Mouse (Mus musculus): Measurements from ENCODE around the gene Gm20696. TPM values are rescaled to one million over a fixed set of nuclear protein-coding genes. Genes with fewer than 3 reads are reported as not detected.

Gene Gm20696
- total RNA-seq (2018; cell fraction: chromatin; rRNA removed), result 100 to 1,000 TPM in 4 of 26 experiments, 10 to 100 TPM in 22; 21.3 to 172 (median 40.8) TPM
- 1 to 10 TPM in 6 of 26 experiments, under 1 TPM in 20; 0.07 to 2.5 (median 0.44) TPM for total RNA-seq (2018; cell fraction: cytosol; rRNA removed)
- 100 to 1,000 TPM in 1 of 26 experiments, 10 to 100 TPM in 21, 1 to 10 TPM in 4; 4.9 to 135 (median 21.7) TPM for total RNA-seq (2018; cell fraction: nucleus; rRNA removed)
- polyA plus RNA-seq (2018), result 0.03 to 0.27 TPM in 2 of 3 replicates, not detected in the other

DNA sequence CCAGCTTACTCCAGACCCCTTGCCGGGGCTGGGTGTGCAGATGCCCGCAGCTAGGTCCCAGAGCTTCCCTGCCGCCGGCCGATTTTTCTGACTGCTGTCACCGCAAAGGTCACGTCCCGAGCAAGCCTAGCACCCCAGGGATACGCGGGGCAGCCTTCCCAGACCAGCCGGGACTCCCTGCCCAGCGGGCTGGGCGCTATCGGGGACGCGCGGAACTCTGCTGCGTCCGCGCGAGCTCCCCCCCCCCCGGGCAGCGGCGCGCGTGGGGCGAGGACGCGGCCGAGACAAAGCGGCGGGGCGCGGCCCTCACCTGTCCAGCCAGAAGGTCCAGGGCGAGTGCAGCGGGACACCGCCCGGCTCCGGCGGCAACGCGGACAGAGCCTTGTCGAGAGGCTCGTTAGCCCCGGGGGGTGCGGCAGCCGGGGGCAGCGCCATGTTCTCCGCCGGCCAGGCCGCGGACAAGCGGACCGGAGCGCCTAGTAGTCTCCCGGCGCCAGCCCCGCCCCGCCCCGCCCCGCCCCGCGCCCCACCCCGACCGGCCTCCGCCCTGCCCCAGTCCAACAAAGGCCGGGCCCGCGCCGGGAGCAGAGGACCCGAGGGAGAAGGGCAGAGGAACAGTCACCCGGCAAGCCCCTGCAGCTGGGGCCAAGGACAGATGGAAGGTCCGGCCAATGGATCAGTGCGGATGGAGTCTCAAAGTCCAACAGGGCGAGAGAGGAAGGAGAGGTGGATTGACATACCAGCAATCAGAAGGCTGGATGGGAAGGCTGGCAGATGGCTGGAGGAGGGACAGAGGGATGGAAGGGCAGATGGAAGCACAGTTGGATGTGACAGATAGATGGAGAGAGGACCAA lies at the start of gene Gm20696, which contains the start of gene Eif4e3:
Gene Gm20696, minus strand, starts transcription at position 480 of the 854 bp plus-strand sequence.
Gene Eif4e3, minus strand, starts transcription at position 454 of the 854 bp plus-strand sequence.
- under 1% methylated on average over 69 of the region's 75 CpGs for WGBS (ENCODE audit: missing documents)
- Histone ChIP-seq H3K36me3 (ENCODE audit: inconsistent target) (no peaks in the 10 kb centered on the region), H3K79me2 (ENCODE audit: inconsistent target) (peaks cover 38% of the 10 kb centered on the region), H3K27ac (peak within 1 kb of the TSS; percentile 59), H3K4me3 (ENCODE audit: inconsistent target) (peak within 1 kb of the TSS; percentile 73)

- Histone ChIP-seq H3K4me3 (ENCODE audit: inconsistent target) (no peak overlapping the region), H3K79me2 (ENCODE audit: inconsistent target) (no peaks in the 10 kb centered on the region), H3K36me3 (ENCODE audit: inconsistent target) (no peaks in the 10 kb centered on the region), H3K27ac (no peak overlapping the region)
- WGBS (ENCODE audit: missing documents), result 54% methylated on average over 4 of the region's 6 CpGs
These were observed 49.3 kb upstream of the Gm20696 start for GRCm38 (mm10) chr6:99715913-99716312.

DNA sequence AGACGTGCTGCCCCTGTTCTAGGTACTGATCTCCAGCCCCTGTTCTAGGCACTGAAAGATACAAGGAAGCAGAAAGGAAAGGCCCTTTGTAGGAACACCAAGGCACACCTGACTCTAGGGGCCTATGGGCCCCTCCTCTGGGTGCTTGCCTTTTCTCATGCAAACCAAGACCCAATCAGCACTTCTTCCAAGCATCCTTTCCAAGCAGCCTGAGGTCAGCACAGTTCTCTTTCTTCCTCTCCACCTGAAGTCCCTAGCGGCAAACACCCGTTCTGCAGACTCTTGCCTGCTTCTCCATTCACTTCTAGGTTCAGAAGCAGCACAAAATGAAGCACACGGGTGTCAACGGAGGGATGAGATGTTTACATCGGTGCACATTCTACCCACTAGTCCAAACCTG lies 48.6 kb upstream of the Gm20696 start:
- Histone ChIP-seq H3K36me3 (ENCODE audit: inconsistent target) (no peaks in the 10 kb centered on the region), H3K4me3 (ENCODE audit: inconsistent target) (no peak overlapping the region), H3K27ac (no peak overlapping the region), H3K79me2 (ENCODE audit: inconsistent target) (no peaks in the 10 kb centered on the region)
- WGBS (ENCODE audit: missing documents), result 72% methylated on average over 6 of the region's 6 CpGs

DNA sequence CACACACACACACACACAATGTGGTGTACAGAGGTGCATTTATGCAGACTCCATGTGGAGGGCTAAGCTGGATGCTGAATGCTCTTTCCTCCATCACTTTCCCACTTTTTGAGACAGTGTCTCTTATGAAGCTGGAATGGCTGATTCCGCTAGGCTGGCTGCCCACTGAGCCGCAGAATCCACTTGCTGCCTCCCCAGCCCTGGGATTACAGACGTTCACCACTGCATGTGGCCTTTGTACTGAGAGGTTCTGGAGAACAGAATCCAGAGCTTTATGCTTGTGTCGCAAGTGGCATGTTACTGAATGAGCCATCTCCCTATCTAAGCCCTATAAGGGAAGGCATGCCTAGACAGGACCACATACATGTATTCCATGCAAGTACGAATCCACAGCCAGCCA lies 46.7 kb upstream of the Gm20696 start:
- WGBS (ENCODE audit: missing documents), result 95% methylated on average over 5 of the region's 5 CpGs
- Histone ChIP-seq H3K79me2 (ENCODE audit: inconsistent target) (no peaks in the 10 kb centered on the region), H3K27ac (no peak overlapping the region), H3K36me3 (ENCODE audit: inconsistent target) (no peaks in the 10 kb centered on the region), H3K4me3 (ENCODE audit: inconsistent target) (no peak overlapping the region)

DNA sequence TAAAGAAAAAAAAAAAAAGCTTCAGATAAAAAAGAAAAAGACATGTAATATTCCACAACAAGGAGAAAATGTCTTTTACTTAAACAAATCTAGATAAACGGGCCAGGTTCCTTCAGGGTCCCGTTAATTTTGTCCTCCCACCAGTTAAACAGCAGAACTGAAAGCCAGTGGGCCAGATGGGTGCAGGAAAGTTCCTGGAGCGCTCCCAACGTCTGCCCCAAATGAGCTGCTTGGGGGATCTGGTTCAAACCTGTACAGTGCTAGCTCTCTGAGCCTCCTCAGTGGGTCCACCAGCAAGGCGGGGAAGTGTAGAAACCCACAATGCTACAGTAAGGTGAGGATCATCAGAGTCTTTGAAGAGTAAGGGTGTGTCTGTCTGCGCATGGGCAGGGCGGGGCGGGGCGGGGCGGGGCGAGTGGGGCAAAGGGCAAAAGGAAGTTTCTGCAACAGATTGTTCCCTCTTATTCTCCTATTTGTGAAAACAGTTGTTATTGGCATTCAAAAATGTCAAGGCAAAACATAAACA lies 45.0 kb upstream of the Gm20696 start:
- WGBS (ENCODE audit: missing documents), result 66% methylated on average over 11 of the region's 11 CpGs
- Histone ChIP-seq H3K36me3 (ENCODE audit: inconsistent target) (no peaks in the 10 kb centered on the region), H3K4me3 (ENCODE audit: inconsistent target) (no peak overlapping the region), H3K27ac (no peak overlapping the region), H3K79me2 (ENCODE audit: inconsistent target) (no peaks in the 10 kb centered on the region)

- 80% methylated on average over 3 of the region's 3 CpGs for WGBS (ENCODE audit: missing documents)
- no peak overlapping the region for H3K27ac ChIP-seq
- no peaks in the 10 kb centered on the region for H3K79me2 ChIP-seq (ENCODE audit: inconsistent target)
- no peak overlapping the region for H3K4me3 ChIP-seq (ENCODE audit: inconsistent target)
- H3K36me3 ChIP-seq (ENCODE audit: inconsistent target), result no peaks in the 10 kb centered on the region
These were observed 33.9 kb upstream of the Gm20696 start for GRCm38 (mm10) chr6:99700484-99700883.

DNA sequence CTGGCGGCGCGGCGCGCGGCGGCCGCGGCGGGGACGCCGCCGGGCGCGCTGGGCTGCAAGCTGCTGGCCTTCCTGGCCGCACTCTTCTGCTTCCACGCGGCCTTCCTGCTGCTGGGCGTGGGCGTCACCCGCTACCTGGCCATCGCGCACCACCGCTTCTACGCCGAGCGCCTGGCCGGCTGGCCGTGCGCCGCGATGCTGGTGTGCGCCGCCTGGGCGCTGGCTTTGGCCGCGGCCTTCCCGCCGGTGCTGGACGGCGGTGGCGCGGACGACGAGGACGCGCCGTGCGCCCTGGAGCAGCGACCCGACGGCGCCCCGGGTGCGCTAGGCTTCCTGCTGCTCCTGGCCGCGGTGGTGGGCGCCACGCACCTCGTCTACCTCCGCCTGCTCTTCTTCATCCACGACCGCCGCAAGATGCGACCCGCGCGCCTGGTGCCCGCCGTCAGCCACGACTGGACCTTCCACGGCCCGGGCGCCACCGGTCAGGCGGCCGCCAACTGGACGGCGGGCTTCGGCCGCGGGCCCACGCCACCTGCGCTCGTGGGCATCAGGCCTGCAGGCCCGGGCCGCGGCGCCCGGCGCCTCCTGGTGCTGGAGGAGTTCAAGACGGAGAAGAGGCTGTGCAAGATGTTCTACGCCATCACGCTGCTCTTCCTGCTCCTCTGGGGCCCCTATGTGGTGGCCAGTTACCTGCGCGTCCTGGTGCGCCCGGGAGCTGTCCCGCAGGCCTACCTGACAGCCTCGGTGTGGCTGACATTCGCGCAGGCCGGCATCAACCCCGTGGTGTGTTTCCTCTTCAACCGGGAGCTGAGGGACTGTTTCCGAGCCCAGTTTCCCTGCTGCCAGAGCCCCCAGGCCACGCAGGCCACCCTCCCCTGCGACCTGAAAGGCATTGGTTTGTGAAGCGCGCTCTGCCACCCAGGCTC lies 26.6 kb upstream of the Gm20696 start:
- 6% methylated on average over 109 of the region's 110 CpGs for WGBS (ENCODE audit: missing documents)

GRCm38 (mm10) chr6:99692206-99692915 lies 25.8 kb upstream of the Gm20696 start, which contains the start of gene Gpr27:
Gpr27 (plus strand) TSS chr6:99692679.
- Histone ChIP-seq H3K27ac (no peak within 1 kb of the TSS), H3K36me3 (ENCODE audit: inconsistent target) (no peaks in the 10 kb centered on the region), H3K79me2 (ENCODE audit: inconsistent target) (no peaks in the 10 kb centered on the region), H3K4me3 (ENCODE audit: inconsistent target) (no peak within 1 kb of the TSS)
- 2% methylated on average over 91 of the region's 112 CpGs for WGBS (ENCODE audit: missing documents)

More for the DNA sequence above, 26.6 kb upstream of the Gm20696 start:
- Histone ChIP-seq H3K79me2 (ENCODE audit: inconsistent target) (no peaks in the 10 kb centered on the region), H3K27ac (no peak overlapping the region), H3K4me3 (ENCODE audit: inconsistent target) (no peak overlapping the region), H3K36me3 (ENCODE audit: inconsistent target) (no peaks in the 10 kb centered on the region)

GRCm38 (mm10) chr6:99691666-99692205 lies 25.1 kb upstream of the Gm20696 start:
- no peak overlapping the region for H3K27ac ChIP-seq
- H3K36me3 ChIP-seq (ENCODE audit: inconsistent target), result no peaks in the 10 kb centered on the region
- H3K79me2 ChIP-seq (ENCODE audit: inconsistent target), result no peaks in the 10 kb centered on the region
- no peak overlapping the region for H3K4me3 ChIP-seq (ENCODE audit: inconsistent target)
- 21% methylated on average over 15 of the region's 25 CpGs for WGBS (ENCODE audit: missing documents)

- Histone ChIP-seq H3K36me3 (ENCODE audit: inconsistent target) (no peaks in the 10 kb centered on the region), H3K79me2 (ENCODE audit: inconsistent target) (no peaks in the 10 kb centered on the region), H3K27ac (no peak overlapping the region), H3K4me3 (ENCODE audit: inconsistent target) (no peak overlapping the region)
- WGBS (ENCODE audit: missing documents), result 87% methylated on average over 6 of the region's 6 CpGs
These were observed 21.9 kb upstream of the Gm20696 start for GRCm38 (mm10) chr6:99688513-99688912.

GRCm38 (mm10) chr6:99684899-99685298 lies 18.3 kb upstream of the Gm20696 start:
- Histone ChIP-seq H3K79me2 (ENCODE audit: inconsistent target) (no peaks in the 10 kb centered on the region), H3K36me3 (ENCODE audit: inconsistent target) (no peaks in the 10 kb centered on the region), H3K4me3 (ENCODE audit: inconsistent target) (no peak overlapping the region), H3K27ac (no peak overlapping the region)
- WGBS (ENCODE audit: missing documents), result 55% methylated on average over 5 of the region's 5 CpGs

DNA sequence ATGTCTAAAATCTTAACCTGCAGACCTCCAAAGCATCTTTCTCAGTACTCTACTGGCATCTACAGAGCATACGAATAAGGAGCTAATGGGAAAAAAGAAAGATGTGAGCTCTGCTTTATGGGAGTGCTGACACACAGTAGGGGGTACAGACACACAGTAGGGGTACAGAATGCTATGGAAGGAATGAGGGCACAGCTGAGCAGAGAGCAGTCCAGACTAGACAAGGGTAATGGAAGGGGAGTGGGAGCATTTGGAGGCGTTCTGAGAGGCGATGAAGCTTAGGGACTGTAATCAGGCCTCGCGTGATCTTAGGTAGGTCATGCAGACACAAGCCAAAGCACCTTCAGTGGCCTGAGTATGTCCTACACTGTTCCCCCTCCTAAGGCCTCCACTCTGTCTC lies 17.4 kb upstream of the Gm20696 start:
- no peaks in the 10 kb centered on the region for H3K79me2 ChIP-seq (ENCODE audit: inconsistent target)
- no peak overlapping the region for H3K27ac ChIP-seq
- no peak overlapping the region for H3K4me3 ChIP-seq (ENCODE audit: inconsistent target)
- H3K36me3 ChIP-seq (ENCODE audit: inconsistent target), result no peaks in the 10 kb centered on the region
- WGBS (ENCODE audit: missing documents), result 94% methylated on average over 5 of the region's 5 CpGs

- no peak overlapping the region for H3K4me3 ChIP-seq (ENCODE audit: inconsistent target)
- no peaks in the 10 kb centered on the region for H3K36me3 ChIP-seq (ENCODE audit: inconsistent target)
- 92% methylated on average over 7 of the region's 11 CpGs for WGBS (ENCODE audit: missing documents)
- H3K79me2 ChIP-seq (ENCODE audit: inconsistent target), result no peaks in the 10 kb centered on the region
- no peak overlapping the region for H3K27ac ChIP-seq
These were observed 11.5 kb upstream of the Gm20696 start for GRCm38 (mm10) chr6:99678108-99678507.
